Mouse (Mus musculus) MEL (cell line): ENCODE measurements around the gene Arid1b. TPM values are rescaled to one million over a fixed set of nuclear protein-coding genes. Genes with fewer than 3 reads are reported as not detected.

Experiments
- DNase-seq: peaks from one replicate; pipeline ENCODE4 v3.0.0; 2011; ENCODE audit warnings: low read depth, low spot score
- H3K27ac ChIP-seq: 2 replicates; pipeline ENCODE4 v1.5.1; 2012; ENCODE audit warnings: low read depth, mild to moderate bottlenecking, control low read depth, low read length, moderate library complexity; ENCODE audit not compliant: control insufficient read depth
- H3K27me3 ChIP-seq, 2 experiments: fragments of 150-350 bp in 1 of 2; sonication (generic) in 1 of 2; 2 replicates each; pipeline ENCODE4 v1.6.1; 2012; ENCODE audit warnings: low read length in 2 of 2, mild to moderate bottlenecking in 2 of 2, improper control_type of control experiment in 1 of 2, moderate library complexity in 1 of 2; ENCODE audit not compliant: insufficient read depth in 2 of 2, control insufficient read depth in 1 of 2
- H3K36me3 ChIP-seq, 2 experiments: 2 replicates each; pipeline ENCODE4 v1.6.1; 2012 to 2014; ENCODE audit warnings: low read length in 2 of 2, improper control_type of control experiment in 1 of 2, inconsistent platforms in 1 of 2, mild to moderate bottlenecking in 1 of 2; ENCODE audit not compliant: insufficient read depth in 2 of 2, control insufficient read depth in 1 of 2
- H3K4me1 ChIP-seq, 2 experiments: fragments of 150-350 bp in 1 of 2; sonication (generic) in 1 of 2; 2 replicates each; pipeline ENCODE4 v1.6.1; 2012; ENCODE audit warnings: low read length in 2 of 2, improper control_type of control experiment in 1 of 2, mild to moderate bottlenecking in 1 of 2; ENCODE audit not compliant: insufficient read depth in 2 of 2, control insufficient read depth in 1 of 2
- H3K4me3 ChIP-seq, 2 experiments: fragments of 150-350 bp in 1 of 2; sonication (generic) in 1 of 2; 2 replicates each; pipeline ENCODE4 v1.5.1; 2012; ENCODE audit warnings: low read depth in 2 of 2, low read length in 2 of 2, mild to moderate bottlenecking in 2 of 2, moderate library complexity in 2 of 2, control low read depth in 1 of 2, improper control_type of control experiment in 1 of 2; ENCODE audit not compliant: control insufficient read depth in 1 of 2, insufficient read depth in 1 of 2
- H3K79me2 ChIP-seq: 2 replicates; pipeline ENCODE4 v1.6.1; 2012; ENCODE audit warnings: mild to moderate bottlenecking, low read length, moderate library complexity; ENCODE audit not compliant: control insufficient read depth, poor library complexity, insufficient read depth
- H3K9ac ChIP-seq: 2 replicates; pipeline ENCODE4 v1.6.1; 2012; ENCODE audit warnings: low read depth, mild to moderate bottlenecking, control low read depth, low read length, moderate library complexity; ENCODE audit not compliant: control insufficient read depth, poor library complexity, severe bottlenecking
- H3K9me3 ChIP-seq: fragments of 150-350 bp; sonication (generic); replicated peaks from 2 replicates; pipeline ENCODE4 v1.6.1; 2012; ENCODE audit warnings: mild to moderate bottlenecking, low read length, improper control_type of control experiment, moderate library complexity; ENCODE audit not compliant: insufficient read depth
- BHLHE40 ChIP-seq: IDR thresholded peaks from 2 replicates; pipeline ENCODE4 v1.6.1; 2012; ENCODE audit warnings: low read depth, mild to moderate bottlenecking, inconsistent platforms, low read length, improper control_type of control experiment, borderline replicate concordance
- CHD1 ChIP-seq: IDR thresholded peaks from 2 replicates; pipeline ENCODE4 v1.6.1; 2012; ENCODE audit warnings: low read depth, mild to moderate bottlenecking, inconsistent platforms, low read length, improper control_type of control experiment
- CHD2 ChIP-seq: IDR thresholded peaks from 2 replicates; pipeline ENCODE4 v1.6.1; 2011; ENCODE audit warnings: low read length, improper control_type of control experiment
- CTCF ChIP-seq, 3 experiments: IDR thresholded peaks in 2 of 3; conservative IDR thresholded peaks in 1 of 3; 2 replicates each; pipeline ENCODE4 v1.5.1; 2011 to 2012; ENCODE audit warnings: low read length in 3 of 3, low read depth in 2 of 3, mild to moderate bottlenecking in 2 of 3, improper control_type of control experiment in 1 of 3, inconsistent platforms in 1 of 3, mixed read lengths in 1 of 3, moderate library complexity in 1 of 3; ENCODE audit not compliant: control insufficient read depth in 1 of 3, insufficient read depth in 1 of 3, poor library complexity in 1 of 3, severe bottlenecking in 1 of 3
- E2F4 ChIP-seq: IDR thresholded peaks from 2 replicates; pipeline ENCODE4 v1.6.1; 2011; ENCODE audit warnings: low read depth, low read length, improper control_type of control experiment, borderline replicate concordance
- EP300 ChIP-seq, 2 experiments: IDR thresholded peaks; 2 replicates each; pipeline ENCODE4 v1.6.1; 2011; ENCODE audit warnings: improper control_type of control experiment in 2 of 2, low read length in 2 of 2, low read depth in 1 of 2, mild to moderate bottlenecking in 1 of 2
- ETS1 ChIP-seq: IDR thresholded peaks from 2 replicates; pipeline ENCODE4 v1.6.1; 2012; ENCODE audit warnings: low read depth, mild to moderate bottlenecking, inconsistent platforms, low read length, improper control_type of control experiment, moderate library complexity
- HCFC1 ChIP-seq: IDR thresholded peaks from 2 replicates; pipeline ENCODE4 v1.6.1; 2012; ENCODE audit warnings: low read depth, mild to moderate bottlenecking, inconsistent platforms, low read length, improper control_type of control experiment, moderate library complexity
- JUND ChIP-seq: IDR thresholded peaks from 2 replicates; pipeline ENCODE4 v1.6.1; 2011; ENCODE audit warnings: low read depth, mild to moderate bottlenecking, improper control_type of control experiment, low read length
- KAT2A ChIP-seq: conservative IDR thresholded peaks from 2 replicates; pipeline ENCODE4 v1.6.1; 2012; ENCODE audit warnings: low read depth, low read length, improper control_type of control experiment, inconsistent platforms
- MAFK ChIP-seq: IDR thresholded peaks from 2 replicates; pipeline ENCODE4 v1.6.1; 2011; ENCODE audit warnings: low read depth, mild to moderate bottlenecking, low read length, improper control_type of control experiment, borderline replicate concordance
- MEF2A ChIP-seq: IDR thresholded peaks from 2 replicates; pipeline ENCODE4 v1.6.1; 2014; ENCODE audit warnings: low read depth, mild to moderate bottlenecking, inconsistent platforms, low read length, improper control_type of control experiment; ENCODE audit not compliant: poor library complexity, insufficient replicate concordance, severe bottlenecking; ENCODE audit errors: extremely low read depth
- MXI1 ChIP-seq: IDR thresholded peaks from 2 replicates; pipeline ENCODE4 v1.6.1; 2011; ENCODE audit warnings: mild to moderate bottlenecking, low read depth, low read length, improper control_type of control experiment
- NELFE ChIP-seq: IDR thresholded peaks from 2 replicates; pipeline ENCODE4 v1.6.1; 2011; ENCODE audit warnings: low read depth, low read length, improper control_type of control experiment
- POLR2A ChIP-seq, 2 experiments: IDR thresholded peaks; 2 replicates each; pipeline ENCODE4 v1.6.1; 2011 to 2012; ENCODE audit warnings: low read length in 2 of 2, mild to moderate bottlenecking in 2 of 2, control low read depth in 1 of 2, improper control_type of control experiment in 1 of 2, low read depth in 1 of 2, moderate library complexity in 1 of 2; ENCODE audit not compliant: control insufficient read depth in 1 of 2, insufficient read depth in 1 of 2, poor library complexity in 1 of 2
- POLR2AphosphoS2 ChIP-seq: IDR thresholded peaks from 2 replicates; pipeline ENCODE4 v1.6.1; 2011; ENCODE audit warnings: low read length, improper control_type of control experiment
- POLR2AphosphoS5 ChIP-seq: IDR thresholded peaks from 2 replicates; pipeline ENCODE4 v1.6.1; 2012; ENCODE audit warnings: low read depth, borderline replicate concordance, mild to moderate bottlenecking, inconsistent platforms, low read length, moderate library complexity, mixed read lengths
- SIN3A ChIP-seq: IDR thresholded peaks from 2 replicates; pipeline ENCODE4 v1.6.1; 2012; ENCODE audit warnings: low read length, improper control_type of control experiment, inconsistent platforms
- SMC3 ChIP-seq: IDR thresholded peaks from 2 replicates; pipeline ENCODE4 v1.6.1; 2011; ENCODE audit warnings: low read depth, low read length, improper control_type of control experiment
- TAL1 ChIP-seq: IDR thresholded peaks from 2 replicates; pipeline ENCODE4 v1.6.1; 2012; ENCODE audit warnings: mild to moderate bottlenecking, inconsistent platforms, low read length, moderate library complexity, mixed read lengths
- TCF12 ChIP-seq: IDR thresholded peaks from 2 replicates; pipeline ENCODE4 v1.6.1; 2014; ENCODE audit warnings: low read depth, mild to moderate bottlenecking, inconsistent platforms, low read length, improper control_type of control experiment, moderate library complexity
- UBTF ChIP-seq: IDR thresholded peaks from 2 replicates; pipeline ENCODE4 v1.6.1; 2012; ENCODE audit warnings: low read depth, mild to moderate bottlenecking, inconsistent platforms, low read length, improper control_type of control experiment, moderate library complexity, borderline replicate concordance; ENCODE audit not compliant: insufficient read depth
- USF1 ChIP-seq: IDR thresholded peaks from 2 replicates; pipeline ENCODE4 v1.6.1; 2014; ENCODE audit warnings: low read depth, mild to moderate bottlenecking, inconsistent platforms, low read length, improper control_type of control experiment, moderate library complexity
- USF2 ChIP-seq, 2 experiments: IDR thresholded peaks; 2 replicates each; pipeline ENCODE4 v1.6.1; 2011 to 2012; ENCODE audit warnings: improper control_type of control experiment in 2 of 2, low read length in 2 of 2, borderline replicate concordance in 1 of 2, inconsistent platforms in 1 of 2, low read depth in 1 of 2, mild to moderate bottlenecking in 1 of 2; ENCODE audit not compliant: insufficient read depth in 1 of 2
- ZKSCAN1 ChIP-seq: IDR thresholded peaks from 2 replicates; pipeline ENCODE4 v1.6.1; 2012; ENCODE audit warnings: low read depth, mild to moderate bottlenecking, inconsistent platforms, low read length, improper control_type of control experiment, moderate library complexity
- ZMIZ1 ChIP-seq: IDR thresholded peaks from 2 replicates; pipeline ENCODE4 v1.6.1; 2012; ENCODE audit warnings: low read depth, mild to moderate bottlenecking, inconsistent platforms, low read length, improper control_type of control experiment, moderate library complexity
- ZNF384 ChIP-seq: IDR thresholded peaks from 2 replicates; pipeline ENCODE4 v1.6.1; 2012; ENCODE audit warnings: low read depth, mild to moderate bottlenecking, inconsistent platforms, low read length, improper control_type of control experiment
- polyA plus RNA-seq, 2 experiments: library from polyadenylated mRNA; stranded (reverse) in 1 of 2; unstranded in 1 of 2; fragments of >175 nt in 1 of 2; fragments of >200 nt in 1 of 2; gene quantifications; 2 replicates each; pipeline versions ENCODE4 v1.2.1 to v1.2.4; 2012; ENCODE audit warnings: low replicate concordance in 2 of 2, low read depth in 1 of 2; ENCODE audit not compliant: insufficient read length in 2 of 2, insufficient read depth in 1 of 2, missing spikeins in 1 of 2
- total RNA-seq: library from RNA; depleted of rRNA; stranded (reverse); fragments of 300-350 nt; gene quantifications from 2 replicates; pipeline ENCODE4 v1.2.3, GENCODE M21; 2012

Gene Arid1b
- total and polyA plus RNA-seq, 3 experiments, result 13.4 to 17.4 TPM; not detected in 1

DNA sequence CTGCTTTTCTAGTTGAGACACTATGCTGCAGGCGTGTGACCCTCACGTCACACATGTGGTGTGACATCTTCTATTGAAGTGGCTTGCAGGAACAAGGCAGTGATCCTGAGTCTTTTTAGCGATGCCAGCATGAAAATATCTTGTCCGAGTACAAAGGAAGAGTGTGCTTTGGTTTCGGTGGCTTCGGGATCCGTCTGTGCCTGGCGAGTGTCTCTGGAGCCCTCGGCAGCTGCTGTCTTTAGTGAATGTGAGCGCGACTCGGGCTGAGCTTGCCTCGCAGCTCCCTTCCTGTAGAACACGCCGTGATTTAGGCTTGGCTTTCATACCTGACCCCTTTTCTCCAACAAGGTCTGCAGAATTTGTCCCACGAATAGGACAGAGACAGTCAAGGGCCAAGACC, 275.6 kb downstream of the Arid1b start:
- no peaks in the 10 kb centered on the region for H3K4me1 ChIP-seq
- no peaks in the 10 kb centered on the region for H3K9me3 ChIP-seq
- no peaks in the 10 kb centered on the region for H3K27me3 ChIP-seq
- no peak for TF ChIP-seq E2F4
- TF ChIP-seq SMC3, result no peak
- no peak for TF ChIP-seq MEF2A
- TF ChIP-seq HCFC1, result no peak
- no peak for TF ChIP-seq TAL1
- no peak for TF ChIP-seq ETS1
- TF ChIP-seq POLR2A (IDR thresholded peaks at IDR 0.05; ENCODE audit: control insufficient read depth in 1 of 2, insufficient read depth in 1 of 2, low read depth in 1 of 2, low read length in 2 of 2, poor library complexity in 1 of 2), result no peak
- no peak for TF ChIP-seq JUND
- no peak for TF ChIP-seq CHD2
- TF ChIP-seq CTCF (IDR thresholded peaks at IDR 0.05 in 2 of 3, conservative IDR thresholded peaks at IDR 0.05 in 1 of 3; ENCODE audit: control insufficient read depth in 1 of 3, insufficient read depth in 1 of 3, low read depth in 2 of 3, low read length in 3 of 3, poor library complexity in 1 of 3, severe bottlenecking in 1 of 3), result no peak
- TF ChIP-seq UBTF, result no peak
- no peak for TF ChIP-seq ZMIZ1
- TF ChIP-seq USF2 (IDR thresholded peaks at IDR 0.05; ENCODE audit: borderline replicate concordance in 1 of 2, insufficient read depth in 1 of 2, low read depth in 1 of 2, low read length in 2 of 2), result no peak
- no peak for TF ChIP-seq POLR2AphosphoS5
- TF ChIP-seq MXI1, result no peak
- TF ChIP-seq KAT2A, result no peak
- no peaks in the 10 kb centered on the region for H3K79me2 ChIP-seq
- DNase-seq, result no peak
- H3K4me3 ChIP-seq, result no peak overlapping the region
- no peak overlapping the region for H3K9ac ChIP-seq
- H3K27ac ChIP-seq, result no peak overlapping the region
- peaks cover 0 to 3% of the 10 kb centered on the region in 2 experiments; a peak in 1 of 4 replicates for H3K36me3 ChIP-seq

DNA sequence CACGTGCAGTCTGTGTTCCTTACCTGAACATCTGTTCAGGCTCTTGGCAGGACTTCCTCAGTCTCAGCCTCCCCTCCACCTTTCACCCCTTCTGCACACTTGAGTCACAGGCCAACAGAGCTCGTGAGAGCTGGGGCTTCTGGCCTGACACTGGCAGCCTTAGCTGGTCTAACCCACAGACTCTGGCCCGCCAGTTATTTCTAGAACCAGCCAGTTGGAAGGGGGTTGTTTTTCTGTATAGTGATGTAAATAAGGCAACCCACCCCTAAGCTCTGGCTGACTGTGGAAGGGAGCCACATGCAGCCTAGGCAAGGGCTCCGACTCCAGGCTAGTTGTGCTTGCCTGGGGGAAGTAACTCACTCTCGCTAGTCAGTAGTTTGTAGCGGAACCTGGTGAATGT, 276.7 kb downstream of the Arid1b start:
- no peak for DNase-seq

More for the DNA sequence above, 276.7 kb downstream of the Arid1b start:
- Histone ChIP-seq H3K27ac (no peak overlapping the region), H3K36me3 (peaks cover 0 to 3% of the 10 kb centered on the region in 2 experiments; a peak in 1 of 4 replicates), H3K9ac (no peak overlapping the region), H3K9me3 (no peaks in the 10 kb centered on the region), H3K4me1 (no peaks in the 10 kb centered on the region), H3K27me3 (no peaks in the 10 kb centered on the region), H3K4me3 (no peak overlapping the region), H3K79me2 (no peaks in the 10 kb centered on the region)
- TF ChIP-seq ZMIZ1 (no peak), SMC3 (no peak), ZNF384 (no peak), TAL1 (no peak), ZKSCAN1 (no peak), KAT2A (no peak), NELFE (no peak), POLR2AphosphoS2 (no peak), CHD1 (no peak), SIN3A (no peak), EP300 (IDR thresholded peaks at IDR 0.05; ENCODE audit: low read depth in 1 of 2, low read length in 2 of 2) (no peak), USF1 (no peak), BHLHE40 (no peak), E2F4 (no peak), UBTF (no peak), TCF12 (no peak), MAFK (no peak)
